Mouse (Mus musculus) frontal cortex, postnatal 14 days (tissue): Measurements from ENCODE around the gene Fbln5.

Source experiments
- DNase-seq, 2 experiments: peaks; one replicate each; pipeline ENCODE4 v3.0.0; 2022; ENCODE audit warnings: low spot score in 2 of 2

The Fbln5 gene

GRCm38 (mm10) chr12:101818608-101819370 is at the start of gene Fbln5:
TSS of gene Fbln5 (minus strand) at chr12:101819055.
- DNase-seq = peak in 1 of 2 experiments; percentile 11

GRCm38 (mm10) chr12:101862286-101862964 is 43.6 kb upstream of the Fbln5 start:
- DNase-seq = no peak

- DNase-seq = no peak
Observed at GRCm38 (mm10) chr12:101860256-101860655, 41.4 kb upstream of the Fbln5 start.

- no peak for DNase-seq
Observed at GRCm38 (mm10) chr12:101858011-101858410, 39.2 kb upstream of the Fbln5 start.

GRCm38 (mm10) chr12:101854336-101854735 is 35.5 kb upstream of the Fbln5 start:
- DNase-seq = no peak

- DNase-seq = no peak
Observed at GRCm38 (mm10) chr12:101851846-101852564, 33.1 kb upstream of the Fbln5 start.

GRCm38 (mm10) chr12:101851314-101851713 is 32.5 kb upstream of the Fbln5 start:
- DNase-seq = no peak

GRCm38 (mm10) chr12:101836546-101837274 is 17.9 kb upstream of the Fbln5 start:
- no peak for DNase-seq

GRCm38 (mm10) chr12:101834715-101835114 is 15.9 kb upstream of the Fbln5 start:
- no peak for DNase-seq

GRCm38 (mm10) chr12:101833776-101834175 is 14.9 kb upstream of the Fbln5 start:
- no peak for DNase-seq

GRCm38 (mm10) chr12:101833115-101833506 is 14.3 kb upstream of the Fbln5 start:
- DNase-seq = no peak

GRCm38 (mm10) chr12:101832179-101833114 is 13.6 kb upstream of the Fbln5 start:
- no peak for DNase-seq

- DNase-seq = no peak
Observed at GRCm38 (mm10) chr12:101831221-101831620, 12.4 kb upstream of the Fbln5 start.

GRCm38 (mm10) chr12:101823161-101823560 is 4.3 kb upstream of the Fbln5 start:
- DNase-seq = no peak

GRCm38 (mm10) chr12:101821596-101821995 is 2.7 kb upstream of the Fbln5 start:
- DNase-seq = no peak

GRCm38 (mm10) chr12:101819570-101819969 is 715 bp upstream of the Fbln5 start:
- DNase-seq = no peak

GRCm38 (mm10) chr12:101818246-101818607 is 628 bp downstream of the Fbln5 start:
- DNase-seq = no peak

GRCm38 (mm10) chr12:101816810-101817209 is 2.0 kb downstream of the Fbln5 start:
- DNase-seq = no peak

GRCm38 (mm10) chr12:101815796-101816195 is 3.1 kb downstream of the Fbln5 start:
- no peak for DNase-seq

- no peak for DNase-seq
Observed at GRCm38 (mm10) chr12:101814423-101814822, 4.4 kb downstream of the Fbln5 start.

- no peak for DNase-seq
Observed at GRCm38 (mm10) chr12:101811181-101811580, 7.7 kb downstream of the Fbln5 start.
